Mouse (Mus musculus) fibroblast of lung, adult 2 months (primary cell): ENCODE measurements around the gene Dnajb1.

Experiments
- DNase-seq: peaks from one replicate; pipeline ENCODE4 v3.0.0-alpha.2; 2011; ENCODE audit warnings: low read depth

Dnajb1 gene

GRCm38 (mm10) chr8:83654725-83655124 is 46.7 kb downstream of the Dnajb1 start:
- no peak for DNase-seq

DNA sequence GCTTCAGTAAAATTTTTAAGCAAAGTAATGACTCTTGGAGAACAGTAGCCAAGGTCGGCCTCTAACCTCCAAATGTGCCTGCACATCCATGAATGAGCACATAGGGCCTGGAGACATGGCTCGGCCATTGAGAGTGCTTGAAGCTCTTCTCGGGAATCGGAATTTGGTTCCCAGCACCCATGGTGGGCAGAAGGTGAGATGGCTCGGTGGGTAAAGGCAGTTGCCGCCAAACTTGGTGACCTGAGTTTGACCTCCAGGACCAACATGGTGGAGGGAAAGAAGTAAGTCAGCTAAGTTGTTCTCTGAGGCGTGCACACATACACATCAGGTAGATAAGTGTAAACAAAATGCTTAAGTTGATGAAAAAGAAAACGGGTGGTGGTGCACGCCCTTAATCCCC is 48.0 kb downstream of the Dnajb1 start:
- DNase-seq: no peak

DNA sequence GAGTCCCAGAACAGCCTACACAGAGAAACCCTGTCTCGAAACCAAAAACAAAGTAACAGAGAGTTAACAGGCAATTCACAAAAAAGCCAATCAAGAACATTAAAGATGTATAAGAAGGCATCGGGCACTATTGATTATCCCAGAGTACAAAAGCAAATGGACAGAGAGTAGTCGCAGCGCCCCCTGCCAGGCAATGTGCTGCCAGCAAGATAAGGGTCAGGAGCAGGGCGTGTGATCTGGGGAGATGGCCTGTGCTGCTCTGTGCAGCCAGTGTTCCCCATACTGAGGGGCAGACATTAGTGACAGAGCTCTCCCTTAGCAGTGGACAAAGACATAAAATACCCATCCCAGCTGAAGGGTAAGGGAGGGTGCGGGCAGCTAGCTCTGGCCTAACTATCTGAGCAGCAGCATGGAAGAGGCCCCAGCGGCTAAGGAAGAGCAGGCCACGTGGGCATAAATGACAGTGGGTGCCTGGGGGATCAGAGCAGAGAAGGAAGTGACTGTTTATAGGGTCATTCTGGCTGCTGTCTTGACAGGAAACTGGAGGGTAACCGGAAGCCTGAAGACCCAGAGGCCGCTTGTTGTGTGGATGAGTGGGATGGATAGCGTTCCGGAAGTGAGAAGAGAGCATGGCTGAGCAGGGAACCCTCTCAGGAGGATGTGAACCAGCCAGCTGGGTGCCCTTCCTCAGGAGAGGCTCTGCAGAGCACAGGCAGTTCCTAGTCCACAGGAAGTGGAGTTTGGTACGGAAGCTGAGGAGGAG is 48.7 kb downstream of the Dnajb1 start:
- no peak for DNase-seq

DNA sequence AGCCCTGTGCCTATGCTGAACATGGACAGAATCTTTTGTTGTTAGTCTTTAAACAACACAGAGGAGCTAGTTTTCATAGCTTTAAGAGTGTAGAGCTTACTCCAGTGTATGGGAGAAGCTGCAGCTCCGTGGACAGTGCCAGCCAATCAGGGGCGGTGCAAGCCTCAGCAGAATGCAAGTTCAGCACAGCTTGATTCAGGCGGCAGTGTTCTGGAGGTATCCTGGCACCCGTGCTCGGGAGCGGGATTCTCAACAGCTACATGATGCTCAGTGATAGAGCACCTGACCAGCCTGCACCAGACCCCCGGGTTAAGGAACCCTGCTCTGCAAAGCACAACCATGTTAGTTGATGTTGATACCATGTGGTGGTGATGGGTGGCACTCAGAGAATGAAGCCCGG is 52.6 kb downstream of the Dnajb1 start:
- DNase-seq: no peak

- DNase-seq: no peak
Observed at GRCm38 (mm10) chr8:83660995-83661680, 53.1 kb downstream of the Dnajb1 start.
